ENCODE assay signal across 31 mouse cellular contexts in the genomic region with DNA sequence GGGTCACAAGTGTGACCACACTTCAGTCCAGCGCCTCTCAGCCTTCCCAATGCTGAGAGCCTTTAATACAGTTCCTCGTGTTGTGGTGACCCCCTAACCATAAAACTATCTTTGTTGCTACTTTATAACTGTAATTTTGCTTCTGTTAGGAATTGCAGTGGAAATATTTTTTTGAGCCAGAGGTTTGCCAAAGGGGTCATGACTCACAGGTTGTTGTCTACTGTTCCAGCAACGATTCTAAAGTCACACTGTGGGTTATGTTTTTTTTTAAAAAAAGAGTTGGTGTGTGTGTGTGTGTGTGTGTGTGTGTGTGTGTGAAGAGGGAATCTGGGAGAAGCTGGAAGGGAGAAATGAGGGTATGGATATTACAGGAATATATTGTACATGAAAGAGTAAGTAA. TPM values are rescaled to one million over a fixed set of nuclear protein-coding genes. Genes with fewer than 3 reads are reported as not detected.
DNase-seq lines count a peak whose midpoint lies in the region; ATAC-seq and TF ChIP-seq lines count a peak whose summit lies in the region.
"Had no signal": no experiment of that assay in that cellular context is flagged by ENCODE, and none has a peak within 500 bp of the region (broad histone marks: within the 10 kb centered on the region; RNA-seq: fewer than 3 reads in every experiment).

No protein-coding gene starts in this region.

- H3K27me3 ChIP-seq in lung, embryonic 14.5 days (ENCODE audit: insufficient read depth, low read length), result no peaks in the 10 kb centered on the region
- H3K27me3 ChIP-seq: CH12.LX; forebrain, embryonic 12.5 days; heart, embryonic 15.5 days; hindbrain, embryonic 13.5 days; intestine, embryonic 15.5 days had no signal

- H3K4me3 ChIP-seq in lung, embryonic 14.5 days (ENCODE audit: low read depth, low read length), result no peak overlapping the region
- H3K4me3 ChIP-seq: forebrain, embryonic 12.5 days; heart, embryonic 12.5 days; heart, embryonic 15.5 days; hindbrain, embryonic 10.5 days; hindbrain, embryonic 13.5 days; intestine, embryonic 15.5 days had no signal

- no peaks in the 10 kb centered on the region for H3K4me1 ChIP-seq in lung, embryonic 14.5 days (ENCODE audit: insufficient read depth)
- H3K4me1 ChIP-seq: forebrain, embryonic 12.5 days; heart, embryonic 12.5 days; heart, embryonic 15.5 days; intestine, embryonic 15.5 days had no signal

- no peaks in the 10 kb centered on the region for H3K36me3 ChIP-seq in lung, embryonic 14.5 days (ENCODE audit: insufficient read depth)
- H3K36me3 ChIP-seq: forebrain, embryonic 12.5 days; G1E; heart, embryonic 12.5 days; heart, embryonic 15.5 days; hindbrain, embryonic 10.5 days; hindbrain, embryonic 13.5 days; intestine, embryonic 15.5 days had no signal

- no peak for TF ChIP-seq CTCF in lung, embryonic 14.5 days (IDR thresholded peaks at IDR 0.05; ENCODE audit: low read depth)

- no peak for DNase-seq in lung, embryonic 14.5 days
- DNase-seq in lung, postnatal 10 days, result no peak
- DNase-seq in 3T3-L1 (ENCODE audit: low read depth, low spot score), result peak; percentile 67
- peak; percentile 61 for DNase-seq in fibroblast of lung, adult 2 months (ENCODE audit: low read depth)
- DNase-seq in layer of hippocampus, postnatal 36 days, result no peak
- no peak for DNase-seq in kidney, adult 9 months
- DNase-seq: adrenal gland, postnatal 10 days; adrenal gland, postnatal 36 days; B cell, adult 2 months; cerebellum, adult 18-20 months; cerebellum, adult 9-10 months; cerebellum, postnatal 14 days; gastrocnemius, postnatal 10 days; gastrocnemius, postnatal 36 days; heart, postnatal 10 days; heart, postnatal 36 days had no signal

- no peak overlapping the region for H3K4me2 ChIP-seq in lung, embryonic 14.5 days
- H3K4me2 ChIP-seq: forebrain, embryonic 12.5 days; heart, embryonic 12.5 days; heart, embryonic 15.5 days; hindbrain, embryonic 13.5 days; intestine, embryonic 15.5 days had no signal

- H3K9ac ChIP-seq in lung, embryonic 14.5 days, result no peak overlapping the region
- H3K9ac ChIP-seq: forebrain, embryonic 12.5 days; heart, embryonic 12.5 days; heart, embryonic 15.5 days; hindbrain, embryonic 13.5 days; intestine, embryonic 15.5 days had no signal

- peak overlapping the region; percentile 50 for H3K27ac ChIP-seq in lung, embryonic 14.5 days (ENCODE audit: low read depth)
- H3K27ac ChIP-seq: forebrain, embryonic 12.5 days; heart, embryonic 15.5 days; hindbrain, embryonic 10.5 days; hindbrain, embryonic 13.5 days; intestine, embryonic 15.5 days had no signal

- 62% methylated on average over 3 of the region's 3 CpGs for WGBS in lung, embryonic 14.5 days

- ATAC-seq in lung, embryonic 14.5 days (ENCODE audit: insufficient read depth), result no peak
- ATAC-seq: forebrain, embryonic 16.5 days; hindbrain, embryonic 16.5 days; intestine, embryonic 15.5 days; Patski had no signal

- no peaks in the 10 kb centered on the region for H3K9me3 ChIP-seq in lung, embryonic 14.5 days (ENCODE audit: low read depth, low read length)
- H3K9me3 ChIP-seq: forebrain, embryonic 12.5 days; G1E; heart, embryonic 12.5 days; heart, embryonic 15.5 days; hindbrain, embryonic 10.5 days; hindbrain, embryonic 13.5 days; intestine, embryonic 15.5 days had no signal

RNA-seq across cellular contexts. Expression of gene D130052B06Rik, which starts 56.1 kb away (rescaled TPM):
- polyA plus RNA-seq in lung, embryonic 14.5 days (2014; fragmentation: Nextera tagmentation; extraction: Ambion mirVana), result not detected in 2 replicates
- total RNA-seq in layer of hippocampus, postnatal 36 days (2021), result not detected
- total RNA-seq: adrenal gland, adult 18-20 months; adrenal gland, postnatal 10 days; adrenal gland, postnatal 36 days; CH12.LX; gastrocnemius, adult 18-20 months; gastrocnemius, postnatal 10 days; gastrocnemius, postnatal 36 days; granulocyte monocyte progenitor cell, adult 5-6 weeks; heart, postnatal 10 days; heart, postnatal 36 days had no signal
- polyA plus RNA-seq: embryonic facial prominence, embryonic 14.5 days; forebrain, embryonic 12.5 days; forebrain, embryonic 16.5 days; G1E; heart, embryonic 12.5 days; heart, embryonic 15.5 days; hindbrain, embryonic 16.5 days; intestine, embryonic 15.5 days; Patski had no signal

Comparison
In these comparisons a context has a peak if more than half of its experiments do, and no peak if none do; other contexts are left out.
1. DNase-seq: peak in 3T3-L1 (single experiment) and fibroblast of lung, adult 2 months (single experiment); none in lung, embryonic 14.5 days (single experiment), lung, postnatal 10 days (single experiment), layer of hippocampus, postnatal 36 days (0 of 2) and kidney, adult 9 months (single experiment).